ENCODE assay signal across 10 mouse cellular contexts in genomic region chr7:24954450-24954849, GRCm38 (mm10). TPM values are rescaled to one million over a fixed set of nuclear protein-coding genes. Genes with fewer than 3 reads are reported as not detected.
DNase-seq lines count a peak whose midpoint lies in the region; ATAC-seq and TF ChIP-seq lines count a peak whose summit lies in the region.
"Had no signal": no experiment of that assay in that cellular context is flagged by ENCODE, and none has a peak within 500 bp of the region (broad histone marks: within the 10 kb centered on the region; RNA-seq: fewer than 3 reads in every experiment).

No protein-coding gene starts in this region.

- peak overlapping the region; percentile 64 for H3K4me3 ChIP-seq in ES-Bruce4 (ENCODE audit: low read depth, low read length)
- peak overlapping the region; percentile 46 for H3K4me3 ChIP-seq in heart, postnatal 0 days (ENCODE audit: low read depth, low read length)
- H3K4me3 ChIP-seq in liver, embryonic 16.5 days (ENCODE audit: low read depth, low read length) = peak overlapping the region; percentile 35
- H3K4me3 ChIP-seq in stomach, embryonic 14.5 days (ENCODE audit: low read depth, low read length) = peak overlapping the region; percentile 36

- H3K9me3 ChIP-seq in ES-Bruce4 (replicated peaks; ENCODE audit: control insufficient read depth, insufficient read depth, low read length, poor library complexity, severe bottlenecking) = no peaks in the 10 kb centered on the region; the same call in 1 of the 2 replicates
- 0 out of 2 replicates have a peak, but pooled peaks cover 4% of the 10 kb centered on the region for H3K9me3 ChIP-seq in heart, postnatal 0 days (replicated peaks; ENCODE audit: control insufficient read depth, low read length)
- no peaks in the 10 kb centered on the region for H3K9me3 ChIP-seq in liver, embryonic 16.5 days (replicated peaks; ENCODE audit: control insufficient read depth, low read length)
- H3K9me3 ChIP-seq in stomach, embryonic 14.5 days (ENCODE audit: control insufficient read depth, low read depth, low read length) = no peaks in the 10 kb centered on the region

- no peaks in the 10 kb centered on the region for H3K36me3 ChIP-seq in ES-Bruce4 (ENCODE audit: control insufficient read depth, insufficient read depth, low read length, poor library complexity, severe bottlenecking)
- no peaks in the 10 kb centered on the region for H3K36me3 ChIP-seq in heart, postnatal 0 days (replicated peaks; ENCODE audit: control insufficient read depth, insufficient read depth, low read length)
- H3K36me3 ChIP-seq in liver, embryonic 16.5 days (ENCODE audit: control insufficient read depth, insufficient read depth) = no peaks in the 10 kb centered on the region
- no peaks in the 10 kb centered on the region for H3K36me3 ChIP-seq in stomach, embryonic 14.5 days (ENCODE audit: control insufficient read depth, insufficient read depth, low read length)

- no peak overlapping the region for H3K27ac ChIP-seq in ES-Bruce4 (ENCODE audit: insufficient read depth, low read length)
- no peak overlapping the region for H3K27ac ChIP-seq in heart, postnatal 0 days (ENCODE audit: low read depth)
- no peak overlapping the region for H3K27ac ChIP-seq in liver, embryonic 16.5 days (ENCODE audit: low read length)
- no peak overlapping the region for H3K27ac ChIP-seq in stomach, embryonic 14.5 days (ENCODE audit: low read length)

- DNase-seq in embryo, embryonic 11 days = peak; percentile 44
- DNase-seq in embryo, embryonic 9.5 days (ENCODE audit: extremely low spot score) = no peak
- no peak for DNase-seq in heart, postnatal 0 days (ENCODE audit: low spot score)
- no peak for DNase-seq in layer of hippocampus, postnatal 14 days (ENCODE audit: low spot score in 2 of 2)
- DNase-seq in right cerebral cortex, postnatal 4 days = no peak

- no peak for TF ChIP-seq EP300 in ES-Bruce4 (IDR thresholded peaks at IDR 0.05; ENCODE audit: insufficient read depth, low read depth, low read length)
- TF ChIP-seq EP300 in heart, postnatal 0 days (IDR thresholded peaks at IDR 0.05; ENCODE audit: low read depth) = no peak

- H3K9ac ChIP-seq in ES-Bruce4 (ENCODE audit: low read depth, poor library complexity, severe bottlenecking) = peak overlapping the region; percentile 75
- H3K9ac ChIP-seq in heart, postnatal 0 days (replicated peaks; ENCODE audit: low read depth, low read length) = no peak overlapping the region
- H3K9ac ChIP-seq in liver, embryonic 16.5 days (ENCODE audit: low read depth, low read length) = no peak overlapping the region
- peak overlapping the region; percentile 28; the same call in 1 of the 2 replicates for H3K9ac ChIP-seq in stomach, embryonic 14.5 days (replicated peaks; ENCODE audit: low read depth, low read length)

- 2% methylated on average over 26 of the region's 30 CpGs for WGBS in heart, postnatal 0 days
- 1% methylated on average over 30 of the region's 30 CpGs for WGBS in liver, embryonic 16.5 days (ENCODE audit: insufficient replicate concordance)
- WGBS in stomach, embryonic 14.5 days = 2% methylated on average over 30 of the region's 30 CpGs

- ATAC-seq in heart, postnatal 0 days (ENCODE audit: insufficient read depth, low read depth) = no peak
- ATAC-seq in liver, embryonic 16.5 days (ENCODE audit: low read depth) = 0 out of 2 replicates have a peak, but pooled peaks have one; percentile 27
- ATAC-seq in stomach, embryonic 14.5 days (ENCODE audit: insufficient number of reproducible peaks, insufficient read depth, low FRiP score, low read depth) = no peak

- H3K27me3 ChIP-seq in ES-Bruce4 (ENCODE audit: control insufficient read depth, insufficient read depth, low read length, poor library complexity, severe bottlenecking) = peaks cover 7% of the 10 kb centered on the region; the same call in 1 of the 2 replicates
- H3K27me3 ChIP-seq in heart, postnatal 0 days (ENCODE audit: control insufficient read depth, insufficient read depth, low read length) = peaks cover 80% of the 10 kb centered on the region
- H3K27me3 ChIP-seq in liver, embryonic 16.5 days (ENCODE audit: control insufficient read depth, insufficient read depth, low read depth, low read length) = peaks cover 75% of the 10 kb centered on the region
- peaks cover 56% of the 10 kb centered on the region for H3K27me3 ChIP-seq in stomach, embryonic 14.5 days (ENCODE audit: control insufficient read depth, insufficient read depth, low read length)

- TF ChIP-seq POLR2A in ES-Bruce4 (IDR thresholded peaks at IDR 0.05; ENCODE audit: insufficient read depth, low read length) = no peak

- peak overlapping the region; percentile 62 for H3K4me2 ChIP-seq in heart, postnatal 0 days (ENCODE audit: low read depth, low read length)
- peak overlapping the region; percentile 40 for H3K4me2 ChIP-seq in liver, embryonic 16.5 days (ENCODE audit: low read depth, low read length)
- peak overlapping the region; percentile 64 for H3K4me2 ChIP-seq in stomach, embryonic 14.5 days (replicated peaks; ENCODE audit: low read depth, low read length)

- no peaks in the 10 kb centered on the region for H3K4me1 ChIP-seq in ES-Bruce4 (ENCODE audit: control insufficient read depth, insufficient read depth, low read length)
- no peaks in the 10 kb centered on the region for H3K4me1 ChIP-seq in heart, postnatal 0 days (ENCODE audit: control insufficient read depth, insufficient read depth)
- no peaks in the 10 kb centered on the region for H3K4me1 ChIP-seq in liver, embryonic 16.5 days (ENCODE audit: control insufficient read depth, low read depth, low read length)
- peaks cover 10% of the 10 kb centered on the region; the same call in 1 of the 2 replicates for H3K4me1 ChIP-seq in stomach, embryonic 14.5 days (ENCODE audit: control insufficient read depth, insufficient read depth, low read length)

- TF ChIP-seq CTCF in ES-Bruce4 (IDR thresholded peaks at IDR 0.05; ENCODE audit: low read depth, low read length) = no peak
- TF ChIP-seq CTCF in heart, postnatal 0 days (IDR thresholded peaks at IDR 0.05; ENCODE audit: low read depth) = no peak

RNA-seq across cellular contexts. Expression of gene Gm4881, which starts 10.2 kb away (rescaled TPM):
- polyA plus RNA-seq in ES-Bruce4 (2011; ENCODE audit: insufficient read depth, insufficient read length, low read depth, missing spikeins) = not detected in 2 replicates
- total RNA-seq in heart, postnatal 0 days (2014; rRNA removed; ENCODE audit: low replicate concordance) = not detected in 2 replicates
- polyA plus RNA-seq in heart, postnatal 0 days (2015; fragmentation: Nextera tagmentation; extraction: Ambion mirVana) = not detected in 2 replicates
- polyA plus RNA-seq in liver, embryonic 16.5 days (2015; fragmentation: Nextera tagmentation; extraction: Ambion mirVana) = not detected in 2 replicates
- polyA plus RNA-seq in stomach, embryonic 14.5 days (2014; fragmentation: Nextera tagmentation; extraction: Ambion mirVana) = not detected in 2 replicates
- not detected for total RNA-seq in layer of hippocampus, postnatal 14 days (2021)
- polyA plus RNA-seq: C2C12; gonadal fat pad, adult 2 months had no signal

RNA-seq across cellular contexts. Expression of gene Rabac1, which starts 18.1 kb away (rescaled TPM):
- polyA plus RNA-seq in ES-Bruce4 (2011; ENCODE audit: insufficient read depth, insufficient read length, low read depth, missing spikeins) = 84.4 and 97.6 TPM in 2 replicates
- total RNA-seq in heart, postnatal 0 days (2014; rRNA removed; ENCODE audit: low replicate concordance) = 609 and 633 TPM in 2 replicates
- polyA plus RNA-seq in heart, postnatal 0 days (2015; fragmentation: Nextera tagmentation; extraction: Ambion mirVana) = 357 and 362 TPM in 2 replicates
- 56.4 and 58.7 TPM in 2 replicates for polyA plus RNA-seq in liver, embryonic 16.5 days (2015; fragmentation: Nextera tagmentation; extraction: Ambion mirVana)
- 191 and 198 TPM in 2 replicates for polyA plus RNA-seq in stomach, embryonic 14.5 days (2014; fragmentation: Nextera tagmentation; extraction: Ambion mirVana)
- total RNA-seq in layer of hippocampus, postnatal 14 days (2021) = 100 to 1,000 TPM; 262 to 275 TPM

RNA-seq across cellular contexts. Expression of gene Atp1a3, which starts 51.3 kb away (rescaled TPM):
- 7.0 and 9.4 TPM in 2 replicates for polyA plus RNA-seq in ES-Bruce4 (2011; ENCODE audit: insufficient read depth, insufficient read length, low read depth, missing spikeins)
- total RNA-seq in heart, postnatal 0 days (2014; rRNA removed; ENCODE audit: low replicate concordance) = 0.04 TPM in 1 of 2 replicates, not detected in the other
- 0.12 and 0.30 TPM in 2 replicates for polyA plus RNA-seq in heart, postnatal 0 days (2015; fragmentation: Nextera tagmentation; extraction: Ambion mirVana)
- polyA plus RNA-seq in liver, embryonic 16.5 days (2015; fragmentation: Nextera tagmentation; extraction: Ambion mirVana) = 0.95 and 1.1 TPM in 2 replicates
- 2.8 and 3.2 TPM in 2 replicates for polyA plus RNA-seq in stomach, embryonic 14.5 days (2014; fragmentation: Nextera tagmentation; extraction: Ambion mirVana)
- 1,000 to 10,000 TPM; 2,620 to 2,738 TPM for total RNA-seq in layer of hippocampus, postnatal 14 days (2021)

RNA-seq across cellular contexts. Expression of gene Arhgef1, which starts 51.7 kb away (rescaled TPM):
- 90.5 and 108 TPM in 2 replicates for polyA plus RNA-seq in ES-Bruce4 (2011; ENCODE audit: insufficient read depth, insufficient read length, low read depth, missing spikeins)
- total RNA-seq in heart, postnatal 0 days (2014; rRNA removed; ENCODE audit: low replicate concordance) = 16.0 and 28.2 TPM in 2 replicates
- polyA plus RNA-seq in heart, postnatal 0 days (2015; fragmentation: Nextera tagmentation; extraction: Ambion mirVana) = 37.0 TPM in 2 replicates
- 35.1 and 38.0 TPM in 2 replicates for polyA plus RNA-seq in liver, embryonic 16.5 days (2015; fragmentation: Nextera tagmentation; extraction: Ambion mirVana)
- polyA plus RNA-seq in stomach, embryonic 14.5 days (2014; fragmentation: Nextera tagmentation; extraction: Ambion mirVana) = 88.8 and 89.9 TPM in 2 replicates
- 10 to 100 TPM; 78.2 to 82.2 TPM for total RNA-seq in layer of hippocampus, postnatal 14 days (2021)

RNA-seq across cellular contexts. Expression of gene Cd79a, which starts 57.3 kb away (rescaled TPM):
- 2.8 and 2.9 TPM in 2 replicates for polyA plus RNA-seq in ES-Bruce4 (2011; ENCODE audit: insufficient read depth, insufficient read length, low read depth, missing spikeins)
- total RNA-seq in heart, postnatal 0 days (2014; rRNA removed; ENCODE audit: low replicate concordance) = 2.8 TPM in 1 of 2 replicates, not detected in the other
- 0.33 and 0.70 TPM in 2 replicates for polyA plus RNA-seq in heart, postnatal 0 days (2015; fragmentation: Nextera tagmentation; extraction: Ambion mirVana)
- polyA plus RNA-seq in liver, embryonic 16.5 days (2015; fragmentation: Nextera tagmentation; extraction: Ambion mirVana) = 10.5 and 13.9 TPM in 2 replicates
- 0.33 TPM in 1 of 2 replicates, not detected in the other for polyA plus RNA-seq in stomach, embryonic 14.5 days (2014; fragmentation: Nextera tagmentation; extraction: Ambion mirVana)
- under 1 TPM; 0.37 to 0.43 TPM for total RNA-seq in layer of hippocampus, postnatal 14 days (2021)

Comparison
In these comparisons a context has a peak if more than half of its experiments do, and no peak if none do; other contexts are left out.
1. H3K9ac ChIP-seq: peak in ES-Bruce4 (single experiment) and stomach, embryonic 14.5 days (single experiment); none in heart, postnatal 0 days (single experiment) and liver, embryonic 16.5 days (single experiment).
2. Peak in every context shown above with its lines, with median percentiles within 50 percentile points of each other: H3K4me3 ChIP-seq and H3K4me2 ChIP-seq.